Mouse (Mus musculus) common myeloid progenitor, adult 5-6 weeks (primary cell): ENCODE results near the gene Ermard. TPM values are rescaled to one million over a fixed set of nuclear protein-coding genes. Genes with fewer than 3 reads are reported as not detected.

Experiments
- ATAC-seq: replicated peaks from 2 replicates; pipeline ENCODE4 v1.8.0; 2016; ENCODE audit warnings: low read depth, mild to moderate bottlenecking, moderate TSS enrichment, inconsistent platforms; ENCODE audit not compliant: poor library complexity, severe bottlenecking
- total RNA-seq: library from RNA; stranded (forward); fragments of 200-1000, 187-1606 nt; gene quantifications from 2 replicates; pipeline ENCODE4 v1.2.3, GENCODE M21; 2017

Gene Ermard
- total RNA-seq, 1 experiment from 2014 or later: 48.0 TPM

- no peak for ATAC-seq
Measured at GRCm38 (mm10) chr17:15058161-15058591, 17.2 kb downstream of the Ermard start.

DNA sequence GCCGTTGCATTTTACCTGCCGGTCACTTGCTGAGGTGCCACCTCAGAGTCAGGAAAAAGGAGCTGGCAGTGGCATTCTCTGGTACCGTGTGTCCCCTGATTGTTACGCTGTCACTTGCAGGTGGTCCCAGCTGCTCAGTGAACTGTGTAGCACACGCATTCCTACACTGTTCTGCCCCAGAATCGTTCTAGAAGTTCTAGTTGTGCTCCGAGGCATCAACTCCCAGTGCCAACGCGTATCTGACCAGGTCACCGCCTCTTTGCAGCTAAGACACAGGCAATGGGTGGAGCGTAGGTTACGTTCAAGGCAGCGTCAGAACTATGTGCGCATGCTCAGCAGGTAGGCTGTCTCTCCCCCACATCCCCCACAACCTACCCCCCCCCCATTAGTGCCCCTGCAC is 18.6 kb downstream of the Ermard start:
- ATAC-seq: no peak

DNA sequence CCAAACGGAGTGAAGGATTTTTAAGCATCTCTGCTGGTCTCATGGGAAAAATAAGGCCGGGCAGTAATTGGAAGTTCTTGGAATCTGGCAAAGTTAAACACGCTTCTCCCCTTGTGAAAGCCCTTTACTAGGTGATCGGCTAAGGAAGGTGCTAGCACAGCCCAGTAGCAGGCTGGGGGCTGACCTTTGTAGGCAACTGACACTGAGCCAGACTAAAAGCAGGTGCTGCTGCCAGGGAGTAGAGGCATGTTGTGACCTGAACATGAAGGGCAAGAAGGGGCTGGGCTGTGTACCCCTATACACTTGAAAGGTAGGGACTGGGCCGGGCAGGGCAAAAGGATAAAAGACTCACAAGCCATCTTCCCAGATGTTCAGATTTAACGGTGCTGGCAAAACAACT is 19.3 kb downstream of the Ermard start:
- no peak for ATAC-seq

- peak; percentile 87 for ATAC-seq
Measured at GRCm38 (mm10) chr17:15065391-15066024, 24.5 kb downstream of the Ermard start.

DNA sequence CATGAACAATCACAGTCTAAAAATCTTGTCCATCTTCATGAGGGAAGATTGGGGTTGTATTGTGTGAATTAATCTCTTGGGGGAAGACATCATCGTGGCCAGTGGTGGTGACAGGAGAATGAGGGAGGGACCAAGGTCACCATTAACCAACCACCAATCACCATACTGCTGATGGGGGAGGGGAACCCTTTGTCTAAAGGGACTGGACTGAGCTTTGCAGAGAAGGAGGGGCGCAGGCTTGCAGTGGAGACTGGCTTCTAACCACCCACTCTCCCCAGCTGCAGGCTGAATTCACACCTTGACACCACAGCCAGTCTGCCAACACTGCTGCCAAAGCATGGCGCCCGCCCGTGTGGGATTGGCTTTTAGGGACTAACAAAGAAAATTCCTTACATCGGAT is 25.1 kb downstream of the Ermard start:
- peak; percentile 9; the same call in 1 of the 2 replicates for ATAC-seq

- ATAC-seq: no peak
Measured at GRCm38 (mm10) chr17:15066911-15067310, 25.9 kb downstream of the Ermard start.

- no peak for ATAC-seq
Measured at GRCm38 (mm10) chr17:15068040-15068792, 27.2 kb downstream of the Ermard start.

- no peak for ATAC-seq
Measured at GRCm38 (mm10) chr17:15069124-15069523, 28.1 kb downstream of the Ermard start.

DNA sequence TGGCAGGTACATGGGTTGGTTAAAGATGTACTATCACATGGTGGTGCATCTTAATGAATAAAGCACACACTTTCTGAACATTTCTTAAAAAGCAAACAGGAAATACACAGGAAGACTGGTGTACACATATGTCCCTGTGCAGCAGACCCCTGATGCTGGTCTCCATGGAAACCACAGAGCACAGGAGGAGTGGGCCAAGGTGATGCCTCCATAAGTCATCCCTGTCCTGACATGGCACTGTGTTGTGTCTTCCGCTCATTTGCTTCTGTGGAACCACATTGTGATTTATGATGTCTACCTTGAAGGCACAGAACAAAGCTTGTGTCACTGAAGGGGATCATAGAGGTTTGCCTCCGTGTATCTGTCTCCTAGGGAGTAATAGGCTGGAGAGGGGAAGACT is 31.2 kb downstream of the Ermard start:
- ATAC-seq: no peak

DNA sequence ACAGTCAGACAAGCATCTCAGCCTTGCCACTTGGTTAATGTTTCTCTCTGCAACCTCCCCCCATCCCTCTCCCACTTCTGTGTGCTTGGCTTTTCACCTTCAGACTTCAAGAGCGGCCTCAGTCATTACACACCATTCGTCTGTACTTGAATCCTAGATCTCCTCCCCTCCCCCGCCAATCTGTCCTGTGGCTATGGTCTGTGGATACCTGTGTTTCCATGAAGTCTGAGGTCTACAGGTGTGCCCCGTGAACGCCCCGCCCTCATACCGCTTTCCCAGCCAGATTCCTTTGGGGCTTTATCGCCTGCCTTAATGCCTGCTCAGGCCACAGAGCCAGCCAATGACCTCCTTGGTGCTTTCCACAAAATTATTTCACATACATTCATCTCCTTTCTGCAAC is 34.0 kb downstream of the Ermard start:
- no peak for ATAC-seq

DNA sequence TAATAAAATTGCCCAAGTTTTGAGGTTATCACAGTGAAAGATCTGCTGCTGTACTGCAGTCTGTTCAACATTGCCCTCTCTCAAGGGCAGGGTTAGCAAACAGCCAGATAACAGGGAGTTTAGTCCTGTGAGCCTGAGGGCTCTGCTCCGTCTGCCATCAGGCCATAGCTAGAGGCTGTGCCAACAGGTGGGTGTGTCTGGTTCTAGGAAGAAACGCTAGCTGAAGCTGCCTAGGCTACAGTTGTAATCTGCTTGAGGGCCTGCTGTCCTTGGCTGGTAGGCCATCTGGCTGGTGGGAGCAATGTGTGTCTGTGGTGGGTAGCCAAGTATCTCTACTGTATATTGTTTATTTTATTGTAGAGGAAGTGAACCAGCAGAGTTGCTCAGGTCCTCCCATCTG is 36.5 kb downstream of the Ermard start:
- ATAC-seq: peak; percentile 77

DNA sequence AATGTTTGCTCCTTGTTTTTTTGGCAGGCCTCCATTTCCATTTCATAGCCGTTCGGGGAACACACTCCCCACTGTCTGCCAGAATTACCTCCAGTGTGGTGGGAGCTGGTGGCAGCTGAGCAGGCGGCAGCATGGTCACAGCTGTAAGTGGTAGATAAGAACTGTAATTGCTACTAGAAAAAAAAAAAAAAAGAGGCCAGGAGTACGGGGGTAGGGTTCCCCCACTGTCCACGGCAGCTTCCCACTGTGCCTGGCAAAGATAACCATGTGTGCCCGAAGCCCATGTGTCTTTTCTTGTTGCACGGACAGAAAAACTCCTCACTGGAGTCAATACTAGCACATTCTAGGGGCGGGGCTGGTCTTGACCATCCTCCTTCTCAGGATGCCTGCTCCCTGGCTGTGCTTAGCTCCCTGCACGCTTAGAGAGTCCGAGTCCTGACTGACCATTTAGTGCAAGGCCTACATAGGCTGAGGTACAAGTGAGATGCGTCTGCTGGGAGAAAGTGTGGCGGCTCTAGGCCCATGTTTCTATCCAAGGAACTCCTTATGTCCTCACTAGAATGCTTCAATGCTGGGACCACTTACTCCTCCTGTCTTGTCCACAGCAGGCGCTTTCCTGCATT is 43.3 kb downstream of the Ermard start:
- ATAC-seq: peak; percentile 95

GRCm38 (mm10) chr17:15085006-15085405 is 44.0 kb downstream of the Ermard start:
- ATAC-seq: no peak

DNA sequence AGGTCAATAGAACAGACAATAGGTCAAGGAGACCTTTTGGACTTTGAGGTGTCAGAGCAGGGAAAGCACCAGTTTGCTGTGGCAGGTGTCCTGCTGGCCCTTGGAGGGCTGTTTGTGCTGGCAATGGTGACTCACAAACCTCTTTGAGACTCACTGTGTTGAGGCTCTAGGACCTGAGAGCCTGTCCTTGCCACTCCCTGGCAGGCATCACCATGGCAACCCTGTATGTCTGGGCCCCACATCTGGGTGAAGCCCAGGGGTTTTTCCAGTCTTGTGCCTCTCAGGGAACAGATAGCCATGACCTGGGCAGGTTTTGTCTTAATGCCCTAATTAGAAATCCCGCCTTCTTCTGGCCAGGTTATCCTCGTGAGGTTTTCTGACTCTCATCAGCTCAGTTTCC is 47.2 kb downstream of the Ermard start:
- no peak for ATAC-seq

- no peak for ATAC-seq
Measured at GRCm38 (mm10) chr17:15088591-15089001, 47.6 kb downstream of the Ermard start.

- ATAC-seq: no peak
Measured at GRCm38 (mm10) chr17:15091739-15092138, 50.7 kb downstream of the Ermard start.

DNA sequence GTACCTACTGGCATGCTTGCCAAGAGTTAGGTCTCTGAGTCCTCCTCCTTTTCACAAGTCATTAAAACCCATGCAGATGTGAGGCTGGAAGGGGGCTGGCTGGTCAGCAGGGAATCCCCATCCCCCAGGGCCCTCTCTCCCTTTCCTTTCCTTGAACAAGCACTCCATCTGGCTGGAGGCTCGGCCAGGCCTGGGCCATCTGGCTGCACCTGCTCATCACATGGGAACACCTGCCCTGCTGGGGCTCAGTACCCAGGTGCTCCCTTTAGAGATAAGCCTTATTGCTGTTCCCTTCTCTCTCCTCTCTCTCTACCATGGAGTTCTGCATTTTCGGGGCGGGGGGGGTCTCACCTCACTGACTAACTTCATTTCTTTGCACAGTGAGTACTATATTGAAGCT is 52.5 kb downstream of the Ermard start:
- no peak for ATAC-seq

DNA sequence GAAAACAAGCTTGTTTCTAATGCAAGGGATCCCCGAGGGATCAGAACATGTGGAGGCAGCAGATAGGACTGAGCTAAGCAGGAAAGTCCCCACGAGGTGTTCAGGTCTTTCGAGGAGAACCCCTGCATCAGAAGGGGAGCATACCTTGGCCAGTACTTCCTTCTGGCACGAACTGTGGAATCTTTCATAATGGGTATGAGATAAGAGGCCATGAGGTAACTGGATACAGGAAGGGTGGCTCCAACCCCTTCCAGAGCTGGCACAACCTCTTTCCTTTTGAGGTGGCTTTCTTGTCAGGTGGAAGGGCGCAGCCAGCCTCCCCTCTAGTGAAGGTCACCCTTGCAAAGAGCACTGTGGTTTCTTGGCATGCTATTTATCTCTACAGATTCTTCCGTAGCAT is 55.8 kb downstream of the Ermard start:
- no peak for ATAC-seq

DNA sequence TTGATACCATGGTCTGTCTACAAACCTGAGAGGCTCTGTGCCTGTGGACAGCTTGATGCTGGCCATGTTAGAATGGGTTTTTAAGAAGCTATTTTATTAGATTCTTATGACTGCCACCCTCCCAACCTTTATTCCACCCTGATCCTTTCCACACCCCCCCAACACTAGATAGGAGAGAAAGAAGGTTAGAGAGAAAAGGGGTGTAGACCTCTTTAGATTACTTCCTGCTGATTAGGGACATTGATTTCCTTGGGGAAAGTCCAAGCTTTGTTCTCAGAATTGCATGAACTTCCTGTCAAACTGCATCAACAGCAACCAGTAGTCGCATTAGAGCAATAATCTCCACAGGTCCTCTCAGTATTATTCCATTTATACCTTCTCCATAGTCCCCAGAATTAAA is 57.7 kb downstream of the Ermard start:
- ATAC-seq: no peak

DNA sequence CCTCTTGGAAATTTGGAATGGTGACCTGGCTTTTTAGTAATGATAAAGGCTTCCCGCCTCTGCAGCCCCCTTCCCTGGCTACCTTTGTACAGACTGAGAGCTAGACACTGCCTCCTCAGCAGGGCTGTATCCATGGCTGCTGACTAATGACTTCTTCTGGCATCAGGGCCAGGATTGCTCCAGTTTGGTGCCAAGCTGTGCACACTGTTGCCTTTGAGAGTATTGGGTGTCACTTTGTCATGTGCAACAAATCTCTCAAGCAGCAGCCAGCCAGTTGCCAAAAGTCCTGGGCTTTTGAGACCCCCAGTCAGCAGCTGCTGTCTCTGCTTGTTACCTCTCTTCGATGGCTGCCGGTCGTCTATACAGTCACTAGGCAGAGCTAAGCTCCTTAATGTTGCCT is 60.3 kb downstream of the Ermard start:
- no peak for ATAC-seq

DNA sequence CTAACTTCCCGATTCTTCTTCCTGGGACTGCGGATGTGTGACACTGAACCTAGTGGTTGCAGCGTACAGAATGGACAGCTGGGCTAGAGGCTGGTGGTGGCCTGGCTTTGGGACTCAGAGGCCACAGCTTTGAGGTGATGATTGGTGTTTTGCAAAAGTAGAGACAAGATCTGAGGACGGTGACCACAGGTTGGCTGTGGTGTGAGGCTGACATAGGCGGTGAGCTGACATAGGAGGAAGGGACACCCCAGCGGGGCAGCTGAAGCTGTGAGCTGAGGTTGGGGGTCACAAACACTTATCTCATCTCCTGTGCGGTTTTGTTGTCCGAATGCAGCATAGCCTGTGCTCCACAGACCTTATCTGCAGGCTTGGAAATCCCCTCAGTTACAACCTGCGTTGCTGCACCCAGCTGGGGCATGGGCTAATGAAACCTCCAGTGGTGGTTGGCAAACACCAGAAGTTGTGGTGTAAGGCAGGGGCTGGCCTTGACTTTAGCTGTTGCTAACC is 66.2 kb downstream of the Ermard start:
- peak; percentile 86 for ATAC-seq
